Mouse (Mus musculus): ENCODE measurements around the gene Acbd6. TPM values are rescaled to one million over a fixed set of nuclear protein-coding genes. Genes with fewer than 3 reads are reported as not detected.

Gene Acbd6
- polyA plus RNA-seq, 1 experiment from 2014 or later = 108 TPM

DNA sequence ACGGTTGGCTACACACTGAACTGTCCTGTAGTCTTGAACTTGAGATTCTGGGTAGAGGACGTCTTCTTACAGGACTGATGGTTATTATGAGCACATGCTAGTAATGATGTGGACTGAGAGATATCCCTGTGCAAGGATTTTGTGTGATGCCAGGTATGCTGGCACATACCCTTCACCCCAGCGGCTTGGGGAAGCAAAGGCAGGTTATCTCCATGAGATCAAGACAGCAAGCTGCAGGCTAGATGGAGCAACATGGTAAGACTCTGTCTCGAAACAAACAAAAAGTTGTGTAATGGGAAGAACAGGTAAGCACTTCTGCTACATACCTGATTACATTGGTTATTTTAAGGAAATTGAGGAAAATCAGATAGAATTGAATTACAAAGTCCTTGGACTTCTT is 2.1 kb downstream of the Acbd6 start:
- 92% methylated on average over 4 of the region's 4 CpGs for WGBS
- Histone ChIP-seq H3K27ac (no peak overlapping the region), H3K9ac (replicated peaks) (no peak overlapping the region), H3K9me3 (no peaks in the 10 kb centered on the region), H3K36me3 (peaks cover 3% of the 10 kb centered on the region; the same call in 1 of the 2 replicates), H3K27me3 (no peaks in the 10 kb centered on the region), H3K4me2 (peak overlapping the region; percentile 32), H3K4me3 (replicated peaks) (no peak overlapping the region), H3K4me1 (replicated peaks) (peaks cover 20% of the 10 kb centered on the region)
- no peak for ATAC-seq (ENCODE audit: insufficient number of reproducible peaks, insufficient read depth, low FRiP score, low TSS enrichment, low read depth)

DNA sequence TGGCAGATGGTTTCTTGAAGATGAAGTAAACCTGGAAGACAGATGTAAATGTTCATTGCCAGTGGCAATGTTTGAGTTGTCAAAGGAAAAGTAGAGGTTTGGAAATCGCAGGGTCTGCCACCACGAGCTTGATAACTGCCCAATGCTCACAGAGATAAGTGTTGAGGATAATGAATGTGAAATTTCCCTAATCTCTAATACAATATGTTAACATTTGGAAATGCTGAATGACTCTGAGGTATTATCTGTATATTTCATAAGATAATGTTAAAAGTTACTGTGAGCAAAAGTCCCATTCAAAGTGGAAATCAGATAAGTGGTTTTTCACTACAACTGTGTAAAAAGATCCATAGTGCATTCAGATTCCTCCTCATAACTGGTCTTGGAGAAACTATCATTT is 2.8 kb downstream of the Acbd6 start:
- Histone ChIP-seq H3K27me3 (no peaks in the 10 kb centered on the region), H3K9ac (replicated peaks) (no peak overlapping the region), H3K9me3 (no peaks in the 10 kb centered on the region), H3K4me1 (replicated peaks) (peaks cover 20% of the 10 kb centered on the region), H3K27ac (no peak overlapping the region), H3K4me2 (no peak overlapping the region), H3K36me3 (peaks cover 10% of the 10 kb centered on the region), H3K4me3 (replicated peaks) (no peak overlapping the region)
- no peak for ATAC-seq (ENCODE audit: insufficient number of reproducible peaks, insufficient read depth, low FRiP score, low TSS enrichment, low read depth)
- WGBS = 93% methylated on average over 2 of the region's 2 CpGs

DNA sequence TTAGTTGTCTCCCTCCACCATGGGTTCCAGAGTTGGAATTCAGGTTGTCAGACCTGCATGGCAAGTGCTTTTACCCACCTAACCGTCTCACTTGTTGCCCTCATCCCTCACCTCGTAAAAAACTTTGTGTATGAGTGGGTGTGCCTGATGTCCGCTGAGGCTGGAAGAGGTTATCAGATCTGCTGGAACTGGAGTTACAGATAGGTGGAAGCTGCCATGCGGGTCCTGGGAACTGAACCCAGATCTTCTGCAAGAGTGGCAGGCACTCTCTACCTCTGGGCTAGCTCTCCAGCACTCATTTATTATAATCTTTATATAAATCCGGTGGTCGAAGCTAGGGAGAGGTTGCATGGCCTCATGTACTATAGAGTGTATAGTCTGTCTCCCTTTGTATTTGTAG is 4.3 kb downstream of the Acbd6 start:
- Histone ChIP-seq H3K27ac (no peak overlapping the region), H3K4me2 (no peak overlapping the region), H3K9ac (replicated peaks) (no peak overlapping the region), H3K4me3 (replicated peaks) (no peak overlapping the region), H3K27me3 (no peaks in the 10 kb centered on the region), H3K36me3 (peaks cover 24% of the 10 kb centered on the region), H3K4me1 (replicated peaks) (peaks cover 20% of the 10 kb centered on the region), H3K9me3 (no peaks in the 10 kb centered on the region)
- no peak for ATAC-seq (ENCODE audit: insufficient number of reproducible peaks, insufficient read depth, low FRiP score, low TSS enrichment, low read depth)
- WGBS = 67% methylated on average over 6 of the region's 6 CpGs

DNA sequence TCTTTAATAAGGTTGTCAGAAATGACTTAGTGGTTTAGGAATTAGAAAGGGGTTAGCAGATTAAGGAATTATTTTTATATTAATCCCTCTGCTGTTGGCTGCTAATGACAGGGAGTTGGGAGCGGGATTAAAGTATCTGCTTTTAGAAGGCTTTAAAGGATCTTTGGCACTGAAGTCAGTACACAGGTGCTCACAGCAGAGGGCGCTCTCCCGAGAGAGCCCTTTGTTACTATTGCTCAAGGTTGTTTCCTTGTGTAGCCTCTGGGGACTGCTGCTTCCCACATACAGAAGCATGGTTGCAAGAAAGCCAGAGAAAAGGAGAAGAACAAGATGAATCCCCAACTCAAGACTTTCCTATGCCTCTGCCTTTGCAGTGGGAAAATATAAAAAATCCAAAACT is 6.8 kb downstream of the Acbd6 start:
- H3K36me3 ChIP-seq = peaks cover 45% of the 10 kb centered on the region
- 24% methylated on average over 3 of the region's 3 CpGs for WGBS

DNA sequence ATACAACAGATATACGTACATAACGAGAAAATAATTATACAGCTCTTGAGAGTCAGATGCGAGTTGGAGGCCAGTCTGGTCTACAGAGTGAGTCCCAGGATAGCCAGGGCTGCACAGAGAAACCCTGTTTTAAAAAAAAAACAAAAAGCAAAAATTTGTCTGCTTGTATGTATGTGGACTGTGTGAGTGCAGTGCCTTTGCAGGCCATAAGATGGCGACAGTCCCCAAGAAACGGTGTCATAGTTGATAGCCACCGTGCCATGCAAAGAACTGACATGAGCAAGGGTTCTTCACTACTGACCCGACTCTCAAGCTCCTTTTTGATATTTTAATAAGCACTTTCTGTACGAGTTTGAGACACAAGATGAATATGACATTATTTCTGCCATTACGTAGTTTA is 10.2 kb downstream of the Acbd6 start:
- Histone ChIP-seq H3K27me3 (no peaks in the 10 kb centered on the region), H3K9ac (replicated peaks) (no peak overlapping the region), H3K4me1 (replicated peaks) (no peaks in the 10 kb centered on the region), H3K9me3 (no peaks in the 10 kb centered on the region), H3K4me3 (replicated peaks) (no peak overlapping the region), H3K36me3 (peaks cover 65% of the 10 kb centered on the region), H3K4me2 (no peak overlapping the region), H3K27ac (no peak overlapping the region)
- WGBS = 96% methylated on average over 9 of the region's 9 CpGs
- ATAC-seq (ENCODE audit: insufficient number of reproducible peaks, insufficient read depth, low FRiP score, low TSS enrichment, low read depth) = no peak

More for the DNA sequence above, 6.8 kb downstream of the Acbd6 start:
- Histone ChIP-seq H3K4me1 (replicated peaks) (peaks cover 7% of the 10 kb centered on the region), H3K9me3 (no peaks in the 10 kb centered on the region), H3K4me2 (no peak overlapping the region), H3K4me3 (replicated peaks) (no peak overlapping the region), H3K9ac (replicated peaks) (no peak overlapping the region), H3K27me3 (no peaks in the 10 kb centered on the region), H3K27ac (no peak overlapping the region)
- ATAC-seq (ENCODE audit: insufficient number of reproducible peaks, insufficient read depth, low FRiP score, low TSS enrichment, low read depth) = no peak

DNA sequence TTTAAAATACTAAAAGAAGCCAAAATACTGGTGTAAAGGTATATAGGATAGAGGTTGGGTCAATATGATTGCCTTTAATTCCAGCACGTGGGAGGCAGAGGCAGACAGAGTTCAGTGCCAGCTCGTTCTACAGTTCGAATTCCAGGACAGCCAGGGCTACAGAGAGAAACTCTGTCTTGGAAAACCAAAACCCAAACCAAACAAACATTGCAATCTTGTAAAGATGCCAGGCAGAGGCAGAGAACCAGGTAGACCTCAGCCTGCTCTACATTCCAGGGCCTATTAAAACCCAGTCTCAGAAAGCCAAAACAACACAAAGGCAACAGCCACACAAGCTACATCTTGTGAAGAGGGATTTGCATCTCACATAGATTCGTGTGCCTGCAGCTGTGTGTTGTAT is 11.4 kb downstream of the Acbd6 start:
- Histone ChIP-seq H3K4me3 (replicated peaks) (no peak overlapping the region), H3K4me2 (no peak overlapping the region), H3K27me3 (no peaks in the 10 kb centered on the region), H3K36me3 (peaks cover 69% of the 10 kb centered on the region), H3K9ac (replicated peaks) (no peak overlapping the region), H3K4me1 (replicated peaks) (no peaks in the 10 kb centered on the region), H3K9me3 (no peaks in the 10 kb centered on the region), H3K27ac (no peak overlapping the region)
- no peak for ATAC-seq (ENCODE audit: insufficient number of reproducible peaks, insufficient read depth, low FRiP score, low TSS enrichment, low read depth)
- 91% methylated on average over 4 of the region's 4 CpGs for WGBS

DNA sequence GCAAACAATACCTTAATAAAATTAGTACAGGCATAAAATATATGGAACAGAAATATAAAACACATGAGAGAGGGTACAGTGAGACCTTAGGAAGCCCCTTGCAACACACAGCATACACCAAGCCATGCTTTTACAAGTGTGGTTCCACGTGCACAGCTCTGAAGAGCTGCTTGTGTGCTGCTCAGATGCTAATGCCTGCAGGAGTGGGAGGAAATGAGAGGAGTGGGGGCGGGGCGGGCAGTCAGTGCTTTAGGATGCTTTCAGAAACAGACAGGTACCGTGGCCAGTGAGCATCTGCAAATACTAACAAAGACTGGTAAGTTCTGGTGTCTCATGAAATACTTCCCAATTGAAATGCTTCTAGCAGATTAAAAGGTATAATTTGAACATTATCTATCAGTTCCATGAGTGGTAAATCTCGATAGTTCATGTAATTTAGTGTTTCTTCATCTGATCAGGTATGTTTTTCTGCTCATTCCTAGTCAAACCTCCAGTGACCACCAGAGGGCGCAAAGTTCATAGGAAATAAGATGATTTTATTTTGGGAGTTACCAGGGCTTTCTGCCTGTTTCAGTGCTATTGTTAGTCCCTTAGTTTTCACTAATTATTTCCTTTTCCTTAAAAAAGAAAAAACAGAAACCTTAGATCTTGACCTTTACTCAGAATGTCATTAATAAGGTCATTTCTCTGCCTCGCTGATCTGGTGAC is 17.2 kb downstream of the Acbd6 start:
- H3K4me1 ChIP-seq (replicated peaks) = no peaks in the 10 kb centered on the region
- H3K27ac ChIP-seq = no peak overlapping the region
- no peaks in the 10 kb centered on the region for H3K9me3 ChIP-seq
- H3K36me3 ChIP-seq = peaks cover 21% of the 10 kb centered on the region; the same call in 1 of the 2 replicates
- H3K4me2 ChIP-seq = no peak overlapping the region
- WGBS = 26% methylated on average over 7 of the region's 7 CpGs
- H3K4me3 ChIP-seq (replicated peaks) = no peak overlapping the region
- peak; percentile 71; the same call in 1 of the 2 replicates for ATAC-seq (ENCODE audit: insufficient number of reproducible peaks, insufficient read depth, low FRiP score, low TSS enrichment, low read depth)
- no peak overlapping the region for H3K9ac ChIP-seq (replicated peaks)
- no peaks in the 10 kb centered on the region for H3K27me3 ChIP-seq

DNA sequence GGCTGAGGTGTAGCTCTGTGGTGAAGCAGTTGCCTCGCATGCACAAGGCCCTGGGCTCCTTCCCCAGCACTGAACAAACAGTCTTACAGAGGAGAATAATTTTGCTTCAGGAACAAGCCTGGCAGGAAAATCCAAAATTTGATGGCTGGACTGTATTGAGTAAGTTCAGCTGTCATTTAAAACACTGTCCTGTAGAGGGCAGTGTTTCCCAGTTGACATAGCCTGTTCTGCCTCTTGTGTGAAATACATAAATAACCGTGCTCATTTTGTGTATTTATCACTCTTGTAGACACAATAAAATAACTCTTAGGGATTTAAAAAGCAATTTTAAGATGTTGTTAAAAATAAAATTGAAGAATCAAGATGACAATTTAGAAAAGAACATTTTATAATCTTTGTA is 18.5 kb downstream of the Acbd6 start:
- H3K4me1 ChIP-seq (replicated peaks) = no peaks in the 10 kb centered on the region
- WGBS = 32% methylated on average over 2 of the region's 2 CpGs
- H3K9ac ChIP-seq (replicated peaks) = no peak overlapping the region
- peaks cover 15% of the 10 kb centered on the region; the same call in 1 of the 2 replicates for H3K36me3 ChIP-seq
- H3K27me3 ChIP-seq = no peaks in the 10 kb centered on the region
- no peak overlapping the region for H3K27ac ChIP-seq
- H3K4me3 ChIP-seq (replicated peaks) = no peak overlapping the region
- no peak for ATAC-seq (ENCODE audit: insufficient number of reproducible peaks, insufficient read depth, low FRiP score, low TSS enrichment, low read depth)
- H3K4me2 ChIP-seq = no peak overlapping the region
- no peaks in the 10 kb centered on the region for H3K9me3 ChIP-seq

DNA sequence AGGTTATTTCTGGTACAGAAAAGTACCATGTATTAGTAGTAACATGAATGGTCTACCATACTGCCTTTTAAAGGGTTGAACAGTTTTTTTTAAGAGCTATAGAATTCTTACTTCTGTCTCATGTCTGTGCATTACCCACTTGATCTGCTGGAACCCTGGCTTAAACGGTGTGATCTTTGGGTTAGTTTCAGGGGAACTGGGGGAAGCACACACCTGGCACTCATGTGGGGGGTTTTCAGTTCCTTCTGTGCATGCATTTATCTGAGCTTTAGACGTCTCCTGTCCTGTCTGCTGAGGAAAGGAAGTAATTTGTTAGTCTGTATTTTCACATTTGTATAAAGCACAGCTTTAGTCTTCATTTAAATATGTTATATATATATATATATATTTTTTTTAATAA is 19.4 kb downstream of the Acbd6 start:
- 58% methylated on average over 2 of the region's 2 CpGs for WGBS
- Histone ChIP-seq H3K4me1 (replicated peaks) (no peaks in the 10 kb centered on the region), H3K9me3 (no peaks in the 10 kb centered on the region), H3K4me2 (no peak overlapping the region), H3K36me3 (peaks cover 11% of the 10 kb centered on the region; the same call in 1 of the 2 replicates), H3K9ac (replicated peaks) (no peak overlapping the region), H3K4me3 (replicated peaks) (no peak overlapping the region), H3K27ac (no peak overlapping the region), H3K27me3 (no peaks in the 10 kb centered on the region)
- ATAC-seq (ENCODE audit: insufficient number of reproducible peaks, insufficient read depth, low FRiP score, low TSS enrichment, low read depth) = no peak

DNA sequence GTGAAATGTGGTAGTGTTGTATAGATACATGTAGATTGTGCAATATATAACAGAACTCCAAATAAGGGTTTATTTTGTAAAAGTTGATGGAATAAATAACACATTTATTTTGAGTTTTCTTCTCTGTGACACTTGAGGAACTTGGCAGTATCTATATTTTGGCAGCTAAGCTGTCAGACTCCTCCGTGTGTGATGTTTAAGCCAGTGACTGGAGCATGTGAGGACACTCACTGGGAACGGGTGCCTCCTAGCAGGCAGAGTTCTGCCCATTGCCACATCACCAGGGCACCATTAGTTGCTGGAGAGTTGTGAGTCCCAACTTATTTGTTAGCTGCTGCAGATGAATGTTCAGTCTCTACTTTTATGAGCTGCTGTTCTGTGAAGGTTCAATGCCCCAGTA is 30.0 kb downstream of the Acbd6 start:
- WGBS = 89% methylated on average over 2 of the region's 2 CpGs
- H3K4me1 ChIP-seq (replicated peaks) = no peaks in the 10 kb centered on the region; the same call in 1 of the 2 replicates
- H3K27me3 ChIP-seq = no peaks in the 10 kb centered on the region
- H3K36me3 ChIP-seq = no peaks in the 10 kb centered on the region
- H3K27ac ChIP-seq = no peak overlapping the region
- H3K4me3 ChIP-seq (replicated peaks) = no peak overlapping the region
- no peak overlapping the region for H3K9ac ChIP-seq (replicated peaks)
- no peaks in the 10 kb centered on the region for H3K9me3 ChIP-seq
- no peak for ATAC-seq (ENCODE audit: insufficient number of reproducible peaks, insufficient read depth, low FRiP score, low TSS enrichment, low read depth)
- no peak overlapping the region for H3K4me2 ChIP-seq

DNA sequence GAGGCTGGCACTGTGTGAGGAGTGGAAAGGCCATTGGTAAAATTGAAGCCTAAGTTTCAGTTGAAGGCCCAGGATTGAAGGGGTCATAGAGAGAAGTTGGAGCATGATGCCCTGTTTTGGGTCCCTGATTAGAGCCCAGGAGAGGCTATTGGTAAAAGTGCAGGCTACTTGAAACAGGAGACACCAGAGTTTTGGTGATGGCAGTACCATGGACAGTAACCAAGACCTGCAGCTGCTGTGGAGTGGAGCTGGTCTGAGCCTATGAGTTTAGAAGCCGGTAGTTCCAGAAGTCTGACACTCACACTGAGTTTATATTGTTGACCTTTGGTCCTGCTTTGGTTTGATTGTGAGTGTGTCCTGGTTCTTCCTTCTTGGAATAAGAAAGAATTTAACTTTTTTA is 36.2 kb downstream of the Acbd6 start:
- H3K9ac ChIP-seq (replicated peaks) = no peak overlapping the region
- H3K4me1 ChIP-seq (replicated peaks) = no peaks in the 10 kb centered on the region
- no peak overlapping the region for H3K4me3 ChIP-seq (replicated peaks)
- H3K27ac ChIP-seq = no peak overlapping the region
- H3K27me3 ChIP-seq = no peaks in the 10 kb centered on the region
- H3K9me3 ChIP-seq = no peaks in the 10 kb centered on the region
- H3K4me2 ChIP-seq = no peak overlapping the region
- no peak for ATAC-seq (ENCODE audit: insufficient number of reproducible peaks, insufficient read depth, low FRiP score, low TSS enrichment, low read depth)
- H3K36me3 ChIP-seq = no peaks in the 10 kb centered on the region
- 58% methylated on average over 1 of the region's 1 CpGs for WGBS

DNA sequence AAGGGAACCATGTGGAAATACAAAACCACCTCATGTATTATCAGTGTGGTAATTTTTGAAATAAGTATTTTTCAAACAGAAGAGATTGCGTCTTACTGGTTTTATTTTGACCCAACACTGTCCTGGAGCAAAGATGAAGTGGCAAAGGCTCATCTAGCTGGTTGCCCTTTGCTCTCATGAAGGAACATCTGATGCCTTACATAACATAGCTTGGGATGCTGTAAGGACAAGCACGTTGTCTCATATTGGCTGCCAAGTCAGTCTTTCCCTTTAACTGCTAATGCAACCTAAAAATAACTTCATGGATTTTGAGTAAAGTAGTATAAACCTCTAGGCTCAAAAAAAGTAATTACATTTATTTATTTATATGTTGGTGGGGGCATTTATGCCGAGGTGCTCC is 38.7 kb downstream of the Acbd6 start:
- Histone ChIP-seq H3K4me1 (replicated peaks) (no peaks in the 10 kb centered on the region), H3K9me3 (no peaks in the 10 kb centered on the region), H3K4me3 (replicated peaks) (no peak overlapping the region), H3K27ac (no peak overlapping the region), H3K27me3 (no peaks in the 10 kb centered on the region), H3K36me3 (no peaks in the 10 kb centered on the region), H3K4me2 (no peak overlapping the region), H3K9ac (replicated peaks) (no peak overlapping the region)
- WGBS = 89% methylated on average over 3 of the region's 3 CpGs
- no peak for ATAC-seq (ENCODE audit: insufficient number of reproducible peaks, insufficient read depth, low FRiP score, low TSS enrichment, low read depth)
